Mouse (Mus musculus) thymus, adult 2 months (tissue): Measurements from ENCODE around the gene Wrap53. TPM values are rescaled to one million over a fixed set of nuclear protein-coding genes. Genes with fewer than 3 reads are reported as not detected.
A peak's percentile ranks its signal among the peaks of the same experiment; 100 is the strongest.
"Not testable (repeated sequence)": the region's sequence is repeated elsewhere in the genome, so short reads cannot be mapped to it uniquely, and the experiment has no call there.

Experiments
- DNase-seq: peaks from one replicate; pipeline ENCODE4 v3.0.0; 2021
- H3K27ac ChIP-seq: fragments of 200-500 bp; 2 replicates; pipeline ENCODE4 v1.5.1; 2012; ENCODE audit warnings: low read length, control low read depth; ENCODE audit not compliant: control insufficient read depth, insufficient read depth
- H3K27me3 ChIP-seq: fragments of 200-500 bp; 2 replicates; pipeline ENCODE4 v1.6.1; 2012; ENCODE audit warnings: mild to moderate bottlenecking, low read length, moderate library complexity, mixed read lengths; ENCODE audit not compliant: control insufficient read depth, insufficient read depth
- H3K36me3 ChIP-seq: fragments of 200-500 bp; 2 replicates; pipeline ENCODE4 v1.6.1; 2012; ENCODE audit warnings: mild to moderate bottlenecking, low read length, moderate library complexity; ENCODE audit not compliant: control insufficient read depth, insufficient read depth
- H3K4me1 ChIP-seq: fragments of 200-500 bp; replicated peaks from 2 replicates; pipeline ENCODE4 v1.6.1; 2012; ENCODE audit warnings: low read length; ENCODE audit not compliant: control insufficient read depth, insufficient read depth
- H3K4me3 ChIP-seq: fragments of 200-500 bp; 2 replicates; pipeline ENCODE4 v1.5.1; 2012; ENCODE audit warnings: mild to moderate bottlenecking, low read length, control low read depth, moderate library complexity; ENCODE audit not compliant: control insufficient read depth, insufficient read depth
- CTCF ChIP-seq: fragments of 200-500 bp; IDR thresholded peaks from 2 replicates; pipeline ENCODE4 v1.5.1; 2012; ENCODE audit warnings: mild to moderate bottlenecking, control low read depth, low read length, moderate library complexity, borderline replicate concordance; ENCODE audit not compliant: control insufficient read depth, poor library complexity, insufficient read depth; ENCODE audit errors: extremely low read depth
- POLR2A ChIP-seq: fragments of 200-500 bp; IDR thresholded peaks from 2 replicates; pipeline ENCODE4 v1.6.1; 2012; ENCODE audit warnings: mild to moderate bottlenecking, low read length, control low read depth, moderate library complexity; ENCODE audit not compliant: control insufficient read depth, poor library complexity, insufficient read depth; ENCODE audit errors: extremely low read depth
- WGBS: fragments of 180-500 bp; shearing (Covaris S2); methylation state at CpG from one replicate; pipeline ENCODE4 v1.1.7; 2018; 5-methylcytosine and 5-hydroxymethylcytosine counted together
- polyA plus RNA-seq: library from polyadenylated mRNA; depleted of rRNA; stranded (reverse); fragments of >200 nt; gene quantifications from 2 replicates; pipeline ENCODE4 v1.2.3, GENCODE M21; 2012

Wrap53 gene
- polyA plus RNA-seq, 1 experiment: 41.2 TPM

GRCm38 (mm10) chr11:69620394-69621081 lies 40.5 kb upstream of the Wrap53 start:
- no peak for DNase-seq
- H3K27me3 ChIP-seq: no peaks in the 10 kb centered on the region; the same call in 1 of the 2 replicates
- H3K4me1 ChIP-seq: no peaks in the 10 kb centered on the region
- 88% methylated on average over 7 of the region's 7 CpGs for WGBS
- no peaks in the 10 kb centered on the region for H3K36me3 ChIP-seq
- no peak overlapping the region for H3K4me3 ChIP-seq
- TF ChIP-seq POLR2A: no peak
- no peak for TF ChIP-seq CTCF
- no peak overlapping the region for H3K27ac ChIP-seq

- 83% methylated on average over 5 of the region's 5 CpGs for WGBS
- no peak for TF ChIP-seq POLR2A
- TF ChIP-seq CTCF: no peak
- 0 out of 2 replicates have a peak, but pooled peaks cover 5% of the 10 kb centered on the region for H3K4me1 ChIP-seq
- H3K36me3 ChIP-seq: no peaks in the 10 kb centered on the region
- no peak for DNase-seq
- H3K27me3 ChIP-seq: no peaks in the 10 kb centered on the region; the same call in 1 of the 2 replicates
- no peak within 1 kb of the TSS for H3K4me3 ChIP-seq
- no peak within 1 kb of the TSS for H3K27ac ChIP-seq
Observed at GRCm38 (mm10) chr11:69617805-69618204, 37.8 kb upstream of the Wrap53 start, which contains the start of gene Shbg. Gene Shbg, minus strand, starts transcription at chr11:69617905.

GRCm38 (mm10) chr11:69616781-69617180 lies 36.7 kb upstream of the Wrap53 start:
- H3K36me3 ChIP-seq: no peaks in the 10 kb centered on the region
- DNase-seq: no peak
- 0 out of 2 replicates have a peak, but pooled peaks cover 5% of the 10 kb centered on the region for H3K4me1 ChIP-seq
- H3K27me3 ChIP-seq: no peaks in the 10 kb centered on the region; the same call in 1 of the 2 replicates
- H3K4me3 ChIP-seq: no peak overlapping the region
- no peak for TF ChIP-seq POLR2A
- no peak for TF ChIP-seq CTCF
- H3K27ac ChIP-seq: no peak overlapping the region
- 63% methylated on average over 10 of the region's 10 CpGs for WGBS

- WGBS: 50% methylated on average over 11 of the region's 11 CpGs
- H3K4me3 ChIP-seq, H3K27ac ChIP-seq, H3K4me1 ChIP-seq, DNase-seq, H3K36me3 ChIP-seq, H3K27me3 ChIP-seq: not testable (repeated sequence)
Observed at GRCm38 (mm10) chr11:69614257-69614588, 34.2 kb upstream of the Wrap53 start.

- peak; percentile 74 for DNase-seq
- Histone ChIP-seq H3K27ac (no peak overlapping the region), H3K4me3 (no peak overlapping the region), H3K27me3 (no peaks in the 10 kb centered on the region; the same call in 1 of the 2 replicates), H3K4me1 (0 out of 2 replicates have a peak, but pooled peaks cover 5% of the 10 kb centered on the region), H3K36me3 (no peaks in the 10 kb centered on the region)
- TF ChIP-seq POLR2A (no peak), CTCF (peak; percentile 72; the same call in 1 of the 2 replicates)
- 12% methylated on average over 19 of the region's 19 CpGs for WGBS
Observed at GRCm38 (mm10) chr11:69613553-69614256, 33.6 kb upstream of the Wrap53 start.

GRCm38 (mm10) chr11:69610899-69611298 lies 30.8 kb upstream of the Wrap53 start:
- no peak for DNase-seq
- no peak overlapping the region for H3K27ac ChIP-seq
- 81% methylated on average over 4 of the region's 4 CpGs for WGBS

GRCm38 (mm10) chr11:69609416-69609815 lies 29.4 kb upstream of the Wrap53 start:
- WGBS: 80% methylated on average over 7 of the region's 7 CpGs
- Histone ChIP-seq H3K36me3 (no peaks in the 10 kb centered on the region), H3K4me1 (peaks cover 22% of the 10 kb centered on the region), H3K27ac (no peak overlapping the region), H3K4me3 (no peak overlapping the region), H3K27me3 (0 out of 2 replicates have a peak, but pooled peaks cover 1% of the 10 kb centered on the region)
- no peak for DNase-seq
- TF ChIP-seq CTCF (no peak), POLR2A (no peak)

More at GRCm38 (mm10) chr11:69610899-69611298, 30.8 kb upstream of the Wrap53 start:
- Histone ChIP-seq H3K4me1 (peaks cover 10% of the 10 kb centered on the region), H3K36me3 (no peaks in the 10 kb centered on the region), H3K27me3 (no peaks in the 10 kb centered on the region), H3K4me3 (no peak overlapping the region)
- no peak for TF ChIP-seq POLR2A
- TF ChIP-seq CTCF: no peak
